Mouse (Mus musculus) hindbrain, embryonic 16.5 days (tissue): ENCODE measurements at regions not wholly inside any gene's neighbourhood (a gene's known extent, or its start where the extent isn't known, plus 50 kb on each side); places are given as distances from the start of the nearest gene placed in this dataset.

Experiments used
- ATAC-seq: fragments of 200-750 bp; cut with Nextera tagmentation; 2 replicates; pipeline ENCODE4 v1.8.0; 2017; ENCODE audit warnings: moderate TSS enrichment, moderate library complexity
- H3K27ac ChIP-seq: fragments of 300-500 bp; sonication (generic); 2 replicates; pipeline ENCODE4 v1.5.1; 2014; ENCODE audit warnings: low read depth, mild to moderate bottlenecking, control low read depth, low read length, moderate library complexity
- H3K27me3 ChIP-seq: fragments of 300-500 bp; sonication (generic); replicated peaks from 2 replicates; pipeline ENCODE4 v1.6.1; 2014; ENCODE audit warnings: low read length; ENCODE audit not compliant: control insufficient read depth, insufficient read depth
- H3K36me3 ChIP-seq: fragments of 300-500 bp; sonication (generic); 2 replicates; pipeline ENCODE4 v1.6.1; 2014; ENCODE audit warnings: mild to moderate bottlenecking, low read length, moderate library complexity, mixed read lengths; ENCODE audit not compliant: control insufficient read depth, insufficient read depth
- H3K4me1 ChIP-seq: fragments of 300-500 bp; sonication (generic); 2 replicates; pipeline ENCODE4 v1.6.1; 2014; ENCODE audit warnings: low read depth, low read length; ENCODE audit not compliant: control insufficient read depth, insufficient read depth
- H3K4me2 ChIP-seq: fragments of 300-500 bp; sonication (generic); 2 replicates; pipeline ENCODE4 v1.6.1; 2014; ENCODE audit warnings: mild to moderate bottlenecking, low read length, control low read depth, moderate library complexity
- H3K4me3 ChIP-seq: fragments of 300-500 bp; sonication (generic); 2 replicates; pipeline ENCODE4 v1.5.1; 2014; ENCODE audit warnings: mild to moderate bottlenecking, low read length, control low read depth, moderate library complexity
- H3K9ac ChIP-seq: fragments of 300-500 bp; sonication (generic); 2 replicates; pipeline ENCODE4 v1.6.1; 2014; ENCODE audit warnings: low read depth, mild to moderate bottlenecking, control low read depth, low read length, moderate library complexity
- H3K9me3 ChIP-seq: fragments of 300-500 bp; sonication (generic); 2 replicates; pipeline ENCODE4 v1.6.1; 2014; ENCODE audit warnings: mild to moderate bottlenecking, low read length, moderate library complexity; ENCODE audit not compliant: control insufficient read depth
- WGBS: fragments of 180-500 bp; shearing (Covaris S2); extraction: QIAGEN DNeasy Blood & Tissue Kit; methylation state at CpG from one replicate; pipeline ENCODE4 v1.1.7; 2014; 5-methylcytosine and 5-hydroxymethylcytosine counted together

GRCm38 (mm10) chr5:26338191-26338590 is 80.7 kb downstream of the Gm7361 start:
- Histone ChIP-seq H3K27me3 (no peaks in the 10 kb centered on the region), H3K4me2 (no peak overlapping the region), H3K36me3 (no peaks in the 10 kb centered on the region), H3K4me3 (no peak overlapping the region), H3K27ac (no peak overlapping the region), H3K4me1 (no peaks in the 10 kb centered on the region), H3K9me3 (no peaks in the 10 kb centered on the region), H3K9ac (no peak overlapping the region)
- ATAC-seq, result no peak

- H3K4me2 ChIP-seq, result no peak overlapping the region
- WGBS, result 100% methylated on average over 1 of the region's 1 CpGs
- no peak for ATAC-seq
- no peaks in the 10 kb centered on the region for H3K4me1 ChIP-seq
- no peaks in the 10 kb centered on the region for H3K27me3 ChIP-seq
- no peak overlapping the region for H3K27ac ChIP-seq
- no peak overlapping the region for H3K9ac ChIP-seq
- H3K9me3 ChIP-seq, result no peaks in the 10 kb centered on the region
- H3K4me3 ChIP-seq, result no peak overlapping the region
- H3K36me3 ChIP-seq, result no peaks in the 10 kb centered on the region
Observed at GRCm38 (mm10) chr5:26339266-26339665, 81.8 kb downstream of the Gm7361 start.

GRCm38 (mm10) chr5:26355156-26355555 is 97.7 kb downstream of the Gm7361 start:
- WGBS, result 95% methylated on average over 10 of the region's 10 CpGs
- Histone ChIP-seq H3K9me3 (no peaks in the 10 kb centered on the region), H3K27me3 (no peaks in the 10 kb centered on the region), H3K4me2 (no peak overlapping the region), H3K36me3 (no peaks in the 10 kb centered on the region), H3K4me3 (no peak overlapping the region), H3K9ac (no peak overlapping the region), H3K27ac (no peak overlapping the region), H3K4me1 (no peaks in the 10 kb centered on the region)
- ATAC-seq, result no peak

- H3K4me1 ChIP-seq, result no peaks in the 10 kb centered on the region
- H3K27me3 ChIP-seq, result no peaks in the 10 kb centered on the region
- H3K4me3 ChIP-seq, result no peak overlapping the region
- H3K9me3 ChIP-seq, result no peaks in the 10 kb centered on the region
- H3K4me2 ChIP-seq, result no peak overlapping the region
- H3K36me3 ChIP-seq, result no peaks in the 10 kb centered on the region
- no peak overlapping the region for H3K9ac ChIP-seq
- no peak for ATAC-seq
- 94% methylated on average over 3 of the region's 3 CpGs for WGBS
- H3K27ac ChIP-seq, result no peak overlapping the region
Observed at GRCm38 (mm10) chr5:26359082-26359481, 101.6 kb downstream of the Gm7361 start.

- H3K4me1 ChIP-seq, result no peaks in the 10 kb centered on the region
- H3K27me3 ChIP-seq, result no peaks in the 10 kb centered on the region
- no peak overlapping the region for H3K4me2 ChIP-seq
- no peak overlapping the region for H3K27ac ChIP-seq
- WGBS, result 70% methylated on average over 10 of the region's 10 CpGs
- H3K9me3 ChIP-seq, result no peaks in the 10 kb centered on the region
- no peaks in the 10 kb centered on the region for H3K36me3 ChIP-seq
- H3K9ac ChIP-seq, result no peak overlapping the region
- ATAC-seq, result no peak
- H3K4me3 ChIP-seq, result no peak overlapping the region
Observed at GRCm38 (mm10) chr5:26374175-26374984, 116.9 kb downstream of the Gm7361 start.

- H3K9me3 ChIP-seq, result no peaks in the 10 kb centered on the region
Observed at GRCm38 (mm10) chr5:26407088-26407672, 149.7 kb downstream of the Gm7361 start.

GRCm38 (mm10) chr5:26413185-26413584 is 155.7 kb downstream of the Gm7361 start:
- H3K4me1 ChIP-seq, result no peaks in the 10 kb centered on the region
- H3K9me3 ChIP-seq, result no peaks in the 10 kb centered on the region
- no peak overlapping the region for H3K27ac ChIP-seq
- H3K36me3 ChIP-seq, result no peaks in the 10 kb centered on the region
- H3K4me3 ChIP-seq, result no peak overlapping the region
- H3K9ac ChIP-seq, result no peak overlapping the region
- ATAC-seq, result no peak
- no peaks in the 10 kb centered on the region for H3K27me3 ChIP-seq
- 50% methylated on average over 1 of the region's 1 CpGs for WGBS
- no peak overlapping the region for H3K4me2 ChIP-seq

More at GRCm38 (mm10) chr5:26407088-26407672, 149.7 kb downstream of the Gm7361 start:
- no peak overlapping the region for H3K4me3 ChIP-seq
- no peak overlapping the region for H3K4me2 ChIP-seq
- 70% methylated on average over 2 of the region's 2 CpGs for WGBS
- no peak overlapping the region for H3K27ac ChIP-seq
- H3K27me3 ChIP-seq, result no peaks in the 10 kb centered on the region
- H3K4me1 ChIP-seq, result no peaks in the 10 kb centered on the region; the same call in 1 of the 2 replicates
- no peaks in the 10 kb centered on the region for H3K36me3 ChIP-seq
- no peak for ATAC-seq
- H3K9ac ChIP-seq, result no peak overlapping the region

- H3K4me1 ChIP-seq, result no peaks in the 10 kb centered on the region
- 85% methylated on average over 4 of the region's 4 CpGs for WGBS
- no peak overlapping the region for H3K4me2 ChIP-seq
- no peaks in the 10 kb centered on the region for H3K9me3 ChIP-seq
- no peak overlapping the region for H3K9ac ChIP-seq
- no peak overlapping the region for H3K27ac ChIP-seq
- ATAC-seq, result no peak
- no peaks in the 10 kb centered on the region for H3K36me3 ChIP-seq
- no peak overlapping the region for H3K4me3 ChIP-seq
- no peaks in the 10 kb centered on the region for H3K27me3 ChIP-seq
Observed at GRCm38 (mm10) chr5:26444331-26445200, 187.1 kb downstream of the Gm7361 start.

GRCm38 (mm10) chr5:26451306-26451705 is 193.8 kb downstream of the Gm7361 start:
- Histone ChIP-seq H3K36me3 (no peaks in the 10 kb centered on the region), H3K4me3 (no peak overlapping the region), H3K4me2 (no peak overlapping the region), H3K27me3 (no peaks in the 10 kb centered on the region), H3K9ac (no peak overlapping the region), H3K4me1 (no peaks in the 10 kb centered on the region), H3K27ac (no peak overlapping the region), H3K9me3 (no peaks in the 10 kb centered on the region)
- no peak for ATAC-seq
- WGBS, result 49% methylated on average over 1 of the region's 1 CpGs
